Mouse (Mus musculus) right cerebral cortex, postnatal 10 days (tissue): ENCODE data around the gene Reep6.
A peak's percentile ranks its signal among the peaks of the same experiment; 100 is the strongest.
"Not testable (repeated sequence)": the region's sequence is repeated elsewhere in the genome, so short reads cannot be mapped to it uniquely, and the experiment has no call there.

ENCODE experiments used
- DNase-seq, 2 experiments: peaks; one replicate each; pipeline ENCODE4 v3.0.0; 2021; ENCODE audit warnings: low spot score in 2 of 2

Reep6 gene

DNA sequence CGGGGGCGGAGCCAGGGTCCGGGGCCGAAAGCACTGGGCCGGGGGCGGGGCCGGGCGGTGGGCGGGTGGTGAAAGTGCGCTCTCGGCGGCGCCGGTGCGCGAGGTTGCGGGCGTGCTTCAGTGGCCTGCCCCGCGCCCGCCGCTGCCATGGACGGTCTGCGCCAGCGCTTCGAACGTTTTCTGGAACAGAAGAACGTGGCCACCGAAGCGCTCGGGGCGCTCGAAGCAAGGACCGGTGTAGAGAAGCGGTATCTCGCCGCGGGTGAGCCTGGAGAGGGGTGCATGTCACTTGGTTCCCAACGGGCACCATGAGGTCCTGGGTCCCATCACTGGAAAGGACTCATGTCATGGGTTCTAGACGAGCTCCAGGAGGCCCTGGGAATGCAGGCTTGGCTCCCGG, 331 bp downstream of the Reep6 start:
- DNase-seq, result no peak

GRCm38 (mm10) chr10:80330888-80331287, 1.1 kb downstream of the Reep6 start:
- no peak for DNase-seq

DNA sequence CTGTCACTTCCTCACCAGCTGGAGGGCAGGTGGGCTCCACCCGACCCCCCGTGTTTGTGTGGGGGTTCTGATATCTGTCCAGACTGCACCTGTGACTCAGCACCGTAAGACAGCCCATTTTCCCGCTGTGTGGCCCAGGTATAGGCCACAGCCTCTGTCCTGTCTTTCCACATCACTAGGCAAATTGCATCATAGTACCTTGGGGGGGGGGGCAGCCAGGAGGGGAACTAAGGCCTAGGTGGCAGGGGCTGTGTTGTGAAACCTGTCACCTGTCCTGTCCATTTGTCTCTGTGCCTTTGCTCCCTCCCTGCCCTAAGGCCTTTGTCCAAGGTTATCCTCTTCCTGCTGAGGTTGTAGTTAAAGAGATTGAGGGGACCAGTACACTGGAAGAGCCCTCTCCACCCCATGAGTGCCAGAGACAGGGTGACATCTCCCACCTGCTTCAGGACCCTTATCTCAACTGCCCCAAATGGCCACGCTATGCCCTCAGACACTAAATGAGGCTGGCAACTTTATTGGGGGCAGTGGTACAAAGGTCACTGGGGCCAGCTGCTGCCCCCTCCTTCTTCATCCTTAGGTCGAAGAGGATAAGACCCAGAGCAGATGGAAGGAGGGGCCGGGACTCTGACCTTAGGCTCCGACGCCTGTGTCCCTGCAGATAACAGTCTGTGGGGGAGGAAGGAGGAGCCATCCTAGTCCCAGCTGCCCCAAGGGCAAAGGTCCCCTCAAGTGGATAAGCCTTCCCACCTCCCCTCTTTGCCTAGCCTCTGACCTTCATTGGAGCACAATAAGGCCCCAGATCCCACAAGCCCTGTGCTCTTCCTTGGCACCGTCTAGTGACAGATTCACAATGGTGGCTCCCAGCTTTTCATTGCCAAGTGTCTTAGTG, 2.1 kb downstream of the Reep6 start:
- DNase-seq, result no peak

DNA sequence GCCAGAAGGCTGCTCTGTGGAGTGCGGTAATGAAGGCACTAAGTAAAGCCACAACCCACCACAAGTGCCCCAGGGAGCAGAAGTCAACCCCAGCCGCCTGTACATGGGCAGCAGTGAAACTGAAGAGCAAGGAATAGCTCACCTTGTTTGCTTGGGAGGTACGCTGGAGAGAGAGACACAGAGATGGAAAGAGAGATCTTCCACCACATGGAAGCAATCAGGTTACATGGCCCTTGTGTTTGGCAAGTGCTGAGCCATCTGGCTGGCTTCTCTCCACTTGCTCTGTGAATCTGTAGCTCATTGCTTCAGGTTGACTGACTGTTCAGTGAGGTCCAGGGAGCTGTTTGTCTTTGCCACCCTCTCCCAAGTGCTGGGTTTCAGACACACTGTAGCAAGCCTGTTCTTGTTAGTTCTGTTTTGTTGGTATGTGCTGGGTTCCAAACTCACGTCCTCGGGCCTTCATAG, 2.8 kb downstream of the Reep6 start:
- DNase-seq, result no peak

DNA sequence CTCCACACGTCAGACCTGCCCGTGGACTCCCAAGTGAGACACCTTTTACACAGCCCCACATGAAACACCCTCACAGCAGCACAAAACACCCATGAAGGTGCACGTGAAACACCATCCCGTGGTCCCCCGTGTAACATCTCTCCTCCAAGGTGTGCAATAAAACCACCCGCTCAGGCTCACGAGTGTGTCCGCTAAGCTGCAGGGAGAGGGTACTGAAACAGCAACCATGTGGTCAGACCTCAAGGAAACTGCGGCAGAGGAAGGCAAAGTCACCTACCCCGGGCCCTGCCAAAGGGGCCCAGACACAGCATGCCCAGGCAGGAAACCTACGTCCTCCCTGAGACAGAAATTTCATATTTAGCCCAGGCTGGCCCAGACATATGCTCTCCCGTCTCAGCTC, 6.5 kb downstream of the Reep6 start:
- DNase-seq, result no peak

DNA sequence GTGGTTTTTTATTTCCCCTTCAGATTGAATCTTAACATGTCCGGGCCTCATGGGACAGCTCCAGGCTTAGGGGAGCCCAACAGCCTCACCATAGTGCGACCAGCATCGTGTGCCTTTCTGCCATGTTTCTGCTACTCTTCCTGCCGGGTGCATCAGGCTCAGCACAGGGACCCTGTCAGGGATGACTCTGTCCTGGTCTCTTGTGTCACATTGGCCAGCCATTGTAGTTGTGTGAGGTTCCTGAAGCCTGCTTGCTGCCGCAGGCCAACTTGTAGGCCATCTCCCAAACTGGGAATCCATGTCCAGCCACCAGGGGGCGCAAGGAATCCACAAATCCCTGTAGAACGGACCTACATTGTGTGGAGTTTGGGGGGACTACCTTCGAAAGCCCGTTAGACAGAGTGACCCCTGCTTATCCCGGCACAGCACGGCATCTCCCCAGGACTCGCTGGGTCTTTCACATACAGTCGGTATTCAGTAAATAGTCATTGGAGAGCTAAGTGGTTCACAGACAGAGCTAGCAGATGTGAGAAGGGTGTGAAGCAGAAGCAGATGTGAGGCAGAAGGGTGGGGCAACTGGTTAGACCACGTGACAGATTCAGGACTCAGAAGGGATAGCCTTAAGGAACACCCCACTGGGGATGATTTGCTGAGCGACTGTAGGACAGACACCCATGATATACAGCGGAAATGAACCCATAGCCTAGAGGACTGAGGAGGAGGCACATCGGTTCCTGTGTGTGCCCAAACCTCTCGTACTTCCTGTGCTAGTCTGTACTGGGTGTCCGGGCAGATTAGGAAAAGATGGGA, 10.4 kb downstream of the Reep6 start:
- peak; percentile 79 to 90 for DNase-seq

DNA sequence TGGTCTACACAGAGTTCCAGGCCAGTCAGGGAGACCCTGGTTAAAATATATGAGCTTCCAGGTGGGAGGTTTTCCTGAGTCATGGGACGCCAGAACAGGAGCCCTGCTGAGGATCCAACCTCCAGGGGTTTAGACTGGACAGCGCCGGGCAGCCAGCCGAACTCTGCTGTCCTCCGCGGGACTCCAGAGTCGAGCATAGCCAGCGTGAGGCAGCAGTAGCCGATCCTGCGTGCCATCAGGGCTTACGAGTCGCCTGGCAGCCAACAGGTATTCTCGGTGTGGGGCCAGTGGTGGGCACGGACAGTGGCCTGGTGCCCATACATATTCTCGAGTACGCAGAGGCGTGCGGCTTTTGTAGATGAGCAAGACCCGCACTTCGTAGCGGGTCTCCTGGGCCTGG, 11.3 kb downstream of the Reep6 start:
- DNase-seq, result no peak

GRCm38 (mm10) chr10:80341491-80342304, 11.9 kb downstream of the Reep6 start:
- DNase-seq, result no peak

DNA sequence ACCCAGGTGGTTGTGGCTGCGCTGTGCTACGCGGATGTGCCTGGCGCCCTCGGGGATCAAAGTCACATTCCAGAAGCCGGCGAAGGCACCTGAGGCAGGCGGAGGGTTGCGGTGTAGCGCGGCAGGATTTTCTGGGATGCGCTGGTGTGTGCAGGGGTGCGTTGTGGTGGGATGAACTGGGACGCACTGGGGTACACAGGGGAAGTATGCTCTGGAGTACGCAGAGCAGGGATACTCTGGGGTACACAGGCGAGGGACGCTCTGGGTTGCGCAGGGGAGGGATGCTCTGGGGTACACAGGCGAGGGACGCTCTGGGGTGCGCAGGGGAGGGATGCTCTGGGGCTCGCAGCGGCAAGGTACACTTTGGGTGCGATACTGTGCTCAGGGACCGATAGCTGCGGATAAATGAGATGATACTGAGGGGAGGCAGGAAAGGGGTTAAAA, 12.6 kb downstream of the Reep6 start:
- no peak for DNase-seq

DNA sequence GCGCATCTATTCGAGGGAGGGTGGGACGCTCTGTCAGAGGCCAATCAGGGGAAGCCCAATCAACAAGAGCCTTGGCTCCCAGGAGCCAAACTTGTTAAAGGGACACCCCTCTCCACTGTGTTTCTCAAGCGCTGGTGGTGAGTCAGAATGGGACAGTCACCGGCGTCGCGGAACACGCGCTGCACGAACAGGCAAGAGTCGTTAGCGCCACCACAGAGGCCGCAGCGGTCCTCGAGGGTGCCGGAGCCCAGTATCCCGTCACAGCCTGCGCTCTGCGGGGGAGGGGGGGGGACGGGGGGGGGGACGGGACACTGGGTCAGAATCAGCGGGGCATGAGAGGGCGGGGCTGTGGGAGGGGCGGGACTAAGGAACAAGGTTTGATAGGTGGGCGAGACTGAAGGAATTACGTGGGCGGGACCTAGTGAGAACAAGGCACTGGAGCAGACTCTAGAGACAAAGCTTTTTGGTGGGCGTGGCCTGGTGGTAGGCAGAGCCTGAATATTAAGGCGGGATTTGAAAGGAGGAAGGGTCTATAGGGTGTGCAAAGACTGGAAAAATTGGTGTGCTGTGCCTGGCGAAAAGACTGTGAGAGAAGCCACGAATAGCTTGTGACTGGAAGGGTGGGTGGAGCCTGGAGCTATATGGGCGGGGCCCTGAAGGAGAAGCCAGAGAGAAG, 13.1 kb downstream of the Reep6 start:
- peak in 1 of 2 experiments; percentile 56 for DNase-seq

DNA sequence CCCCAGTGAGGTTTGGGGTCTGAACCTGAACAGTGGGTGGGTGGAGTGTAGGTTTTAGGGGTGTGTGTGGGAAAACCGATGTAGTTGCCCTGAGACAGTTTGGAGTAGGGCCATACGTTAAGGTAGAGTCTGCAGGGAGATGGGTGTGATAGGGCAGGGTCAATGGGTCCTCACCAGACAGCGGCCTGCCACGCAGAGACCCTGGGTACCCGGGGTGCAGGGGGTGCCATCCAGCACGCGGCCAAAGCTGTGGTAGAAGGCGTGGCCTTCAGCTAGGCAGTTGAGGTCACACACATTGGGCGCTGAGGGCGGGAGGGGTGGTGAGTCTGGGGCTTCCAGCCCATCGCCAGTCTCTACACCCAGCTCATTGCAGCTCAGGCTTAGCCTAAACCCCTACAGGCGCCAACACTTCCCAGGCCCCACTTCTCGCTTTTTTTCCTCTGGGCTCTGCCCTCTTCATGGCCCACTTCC, 13.7 kb downstream of the Reep6 start:
- no peak for DNase-seq

DNA sequence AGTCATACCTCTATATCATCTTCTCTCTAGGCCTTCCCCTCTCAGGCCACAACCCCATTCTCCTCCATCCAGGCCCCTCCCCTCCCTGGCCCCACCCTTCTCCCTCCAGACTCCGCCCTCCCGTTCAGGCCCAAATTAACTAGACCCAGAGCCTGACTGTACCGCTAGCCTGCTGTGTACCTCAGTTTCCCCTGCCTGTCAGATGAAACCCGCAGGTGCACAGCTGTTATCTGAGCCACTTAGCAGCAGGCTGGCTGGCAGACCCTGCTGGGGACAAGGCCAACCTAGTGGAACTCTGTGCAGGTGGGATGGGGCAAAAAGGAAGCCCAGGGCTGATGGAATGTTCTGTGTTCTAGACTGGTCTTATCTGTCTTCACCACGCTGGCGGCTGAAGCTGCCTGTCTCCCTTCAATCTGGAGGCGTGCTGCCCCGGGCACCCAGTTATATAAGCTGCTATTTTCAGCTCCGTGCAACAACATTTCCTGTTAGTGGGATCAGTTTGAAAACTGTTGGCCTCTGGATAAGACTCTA, 14.4 kb downstream of the Reep6 start:
- DNase-seq, result no peak

- no peak for DNase-seq
Measured at GRCm38 (mm10) chr10:80345122-80345521, 15.4 kb downstream of the Reep6 start.

GRCm38 (mm10) chr10:80345929-80346328, 16.2 kb downstream of the Reep6 start:
- not testable (repeated sequence) for DNase-seq

- no peak for DNase-seq
Measured at GRCm38 (mm10) chr10:80347514-80347967, 17.8 kb downstream of the Reep6 start.

- peak in 1 of 2 experiments; percentile 48 for DNase-seq
Measured at GRCm38 (mm10) chr10:80348244-80348781, 18.6 kb downstream of the Reep6 start, which contains the start of gene Adamtsl5. Gene Adamtsl5 (minus strand): TSS chr10:80348412.

DNA sequence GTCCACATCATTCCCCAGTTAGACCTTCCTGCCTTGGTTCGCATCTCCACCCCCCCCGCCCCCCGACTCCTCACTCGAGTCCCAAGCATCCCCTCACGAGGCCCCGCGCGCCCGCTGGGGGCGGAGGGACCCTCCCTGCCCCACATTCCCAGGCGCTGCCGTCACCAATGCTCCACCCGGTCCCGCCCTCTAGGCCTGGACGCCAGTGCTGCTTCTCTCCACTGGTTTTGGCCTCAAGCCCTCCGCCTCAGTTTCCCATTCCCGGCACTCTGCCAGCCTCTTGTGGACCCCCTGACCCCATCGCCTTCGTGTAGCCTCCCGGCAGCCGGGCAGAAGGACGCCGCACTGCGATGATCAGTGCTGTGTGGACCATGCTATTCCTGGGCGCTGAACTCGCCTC, 19.2 kb downstream of the Reep6 start:
- no peak for DNase-seq

GRCm38 (mm10) chr10:80350292-80350691, 20.5 kb downstream of the Reep6 start:
- DNase-seq, result peak; percentile 66 to 82

- DNase-seq, result no peak
Measured at GRCm38 (mm10) chr10:80351896-80352295, 22.1 kb downstream of the Reep6 start.

DNA sequence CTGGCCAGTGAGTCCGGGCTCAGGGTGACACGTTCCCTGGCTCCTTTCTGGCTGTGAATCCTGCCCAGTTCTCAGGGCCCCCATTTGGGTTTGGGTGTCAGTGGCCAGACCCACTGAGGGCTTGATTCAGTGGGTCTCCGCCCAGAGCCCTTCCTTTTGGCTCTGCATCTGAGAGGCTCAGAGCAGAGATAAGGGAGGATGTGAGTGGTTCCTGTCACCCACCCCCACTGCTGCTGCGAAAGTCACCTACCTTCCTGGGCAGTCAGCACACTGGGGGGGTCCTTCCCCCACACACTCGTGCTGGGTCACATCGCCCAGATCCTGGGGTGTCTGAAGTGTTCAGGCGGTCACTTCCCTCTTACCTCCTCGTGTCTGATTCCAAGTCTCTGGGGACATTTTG, 23.0 kb downstream of the Reep6 start:
- DNase-seq, result no peak
